Mouse (Mus musculus) mouse embryonic stem cell (cell line): ENCODE results near the gene Tubgcp6.

Experiments used
- in situ Hi-C, 2 experiments: fragments of 300-500 bp; cut with MboI; formaldehyde crosslinking; loops; 1 replicate in 1 of 2; 3 replicates in 1 of 2; pipeline ENCODE4 v1.14.3; 2019 to 2020; ENCODE audit warnings: low sequenced_read_pairs in 2 of 2, low pct_unique_long_range_greater_than_20kb in 1 of 2, mixed read lengths in 1 of 2; ENCODE audit not compliant: unreplicated experiment in 1 of 2

Tubgcp6 gene

GRCm38 (mm10) chr15:89123595-89123994 is 683 bp upstream of the Tubgcp6 start:
- in situ Hi-C loops: no loop called here

GRCm38 (mm10) chr15:89118007-89118406 is 4.9 kb downstream of the Tubgcp6 start:
- in situ Hi-C loops: no loop called here

GRCm38 (mm10) chr15:89110147-89110546 is 12.8 kb downstream of the Tubgcp6 start:
- in situ Hi-C loops: no loop called here

- in situ Hi-C loops: no loop called here
Observed at GRCm38 (mm10) chr15:89106976-89107375, 15.9 kb downstream of the Tubgcp6 start.

- in situ Hi-C loops: no loop called here
Observed at GRCm38 (mm10) chr15:89106073-89106472, 16.8 kb downstream of the Tubgcp6 start.

GRCm38 (mm10) chr15:89104425-89104824 is 18.5 kb downstream of the Tubgcp6 start:
- in situ Hi-C loops: no loop called here

GRCm38 (mm10) chr15:89103921-89104320 is 19.0 kb downstream of the Tubgcp6 start:
- in situ Hi-C loops: no loop called here

- in situ Hi-C loops: no loop called here
Observed at GRCm38 (mm10) chr15:89102646-89103045, 20.3 kb downstream of the Tubgcp6 start.

GRCm38 (mm10) chr15:89100823-89101222 is 22.1 kb downstream of the Tubgcp6 start:
- in situ Hi-C loops: no loop called here

GRCm38 (mm10) chr15:89098616-89099015 is 24.3 kb downstream of the Tubgcp6 start:
- in situ Hi-C loops: no loop called here

- in situ Hi-C loops: no loop called here
Observed at GRCm38 (mm10) chr15:89097450-89097849, 25.5 kb downstream of the Tubgcp6 start.

GRCm38 (mm10) chr15:89092181-89092580 is 30.7 kb downstream of the Tubgcp6 start:
- in situ Hi-C loops: no loop called here

GRCm38 (mm10) chr15:89090662-89091061 is 32.2 kb downstream of the Tubgcp6 start:
- in situ Hi-C loops: no loop called here

GRCm38 (mm10) chr15:89089248-89090051 is 33.5 kb downstream of the Tubgcp6 start:
- in situ Hi-C loops: no loop called here

- in situ Hi-C loops: no loop called here
Observed at GRCm38 (mm10) chr15:89088607-89089247, 34.2 kb downstream of the Tubgcp6 start, which contains the start of gene Selenoo. TSS of gene Selenoo (plus strand) at chr15:89089084.

- in situ Hi-C loops: no loop called here
Observed at GRCm38 (mm10) chr15:89084826-89085225, 38.1 kb downstream of the Tubgcp6 start.

- in situ Hi-C loops: no loop called here
Observed at GRCm38 (mm10) chr15:89083906-89084305, 39.0 kb downstream of the Tubgcp6 start.

GRCm38 (mm10) chr15:89078208-89078836 is 44.6 kb downstream of the Tubgcp6 start:
- in situ Hi-C loops: no loop called here

GRCm38 (mm10) chr15:89076156-89076731 is 46.7 kb downstream of the Tubgcp6 start:
- in situ Hi-C loops: no loop called here
